Mouse (Mus musculus): ENCODE data around the gene Adamtsl1.

Adamtsl1 gene

DNA sequence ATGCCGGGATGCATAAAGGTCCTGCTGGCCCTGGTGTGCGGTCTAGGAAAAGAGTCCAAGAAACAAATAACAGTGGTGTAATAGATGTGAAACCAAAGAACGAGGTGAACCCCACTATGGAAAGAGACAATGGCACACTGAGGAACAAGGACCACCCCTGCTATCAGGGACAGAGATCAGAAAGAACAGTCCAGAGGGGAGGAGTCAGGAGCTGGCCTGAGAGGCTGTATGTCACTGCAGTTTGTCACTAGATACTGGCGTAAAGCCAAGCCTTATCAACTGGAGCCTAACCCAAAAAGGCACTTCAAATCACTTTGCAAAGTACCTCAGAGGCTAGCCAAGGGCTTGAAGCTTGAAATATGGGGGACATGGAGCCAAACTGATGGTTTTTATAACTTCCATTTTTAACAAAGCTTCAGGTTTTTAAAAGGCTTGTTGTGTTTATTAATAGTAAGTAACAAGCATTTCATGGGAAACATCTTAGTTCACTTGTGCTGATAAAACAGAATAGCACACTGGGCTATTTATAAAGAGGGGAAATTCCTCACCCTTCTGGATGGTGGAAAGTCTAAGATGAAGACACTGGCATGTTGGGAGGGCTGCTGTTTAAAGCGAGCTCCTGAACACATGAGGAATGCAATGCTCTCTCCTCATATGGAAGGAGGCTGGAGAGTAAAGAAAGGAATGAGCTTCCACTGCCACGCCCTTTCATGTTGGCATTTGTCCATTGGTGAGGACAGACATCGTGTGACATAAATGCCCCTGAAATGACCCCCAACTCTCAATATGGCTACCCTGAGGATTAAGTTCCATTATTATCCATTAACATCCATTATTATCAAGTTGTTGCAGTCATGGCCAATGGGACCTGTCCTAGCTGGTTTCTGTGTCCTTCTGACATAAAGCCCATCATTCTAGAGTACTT, 797.1 kb downstream of the Adamtsl1 start:
- no peak for DNase-seq (ENCODE audit: low read depth, low spot score)

DNA sequence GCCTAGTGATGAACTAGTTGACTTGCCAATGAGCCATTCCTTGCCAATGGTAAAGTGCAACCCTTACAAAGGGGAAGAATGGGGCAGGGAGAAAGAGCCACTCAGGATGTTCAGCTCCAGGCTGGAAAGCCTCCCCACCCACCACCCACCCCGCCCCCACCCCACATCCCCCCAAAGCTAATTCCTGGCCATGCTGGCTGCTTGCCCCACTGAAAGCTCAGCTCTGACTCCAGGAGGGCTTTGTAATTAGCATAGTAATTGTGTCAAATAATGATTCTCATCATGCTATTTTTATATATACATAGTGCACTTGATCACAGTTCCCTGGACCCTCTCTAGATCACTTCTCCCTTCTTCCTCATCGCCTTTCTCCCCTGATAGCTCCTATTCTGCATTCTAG, 798.4 kb downstream of the Adamtsl1 start:
- DNase-seq (ENCODE audit: low read depth, low spot score), result no peak

DNA sequence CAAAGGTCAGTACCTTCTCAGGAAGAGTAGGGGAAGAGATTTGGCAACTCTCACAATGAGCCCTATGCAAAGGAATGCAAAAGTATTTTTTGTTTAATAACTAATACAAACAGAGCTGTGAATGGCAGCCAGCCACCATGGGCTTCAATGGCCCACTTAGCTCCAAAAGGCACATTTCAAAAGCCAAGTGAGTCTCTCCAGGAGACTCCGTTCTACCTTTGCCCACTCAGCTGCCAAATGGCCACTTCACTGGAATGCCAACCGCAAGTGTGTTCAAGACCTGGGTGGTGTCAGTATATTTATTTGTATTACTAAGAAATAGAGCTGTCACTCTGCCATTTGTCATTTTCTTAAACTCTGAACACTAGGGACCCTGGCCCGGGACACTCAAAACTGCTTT, 800.5 kb downstream of the Adamtsl1 start:
- no peak for DNase-seq (ENCODE audit: low read depth, low spot score)

DNA sequence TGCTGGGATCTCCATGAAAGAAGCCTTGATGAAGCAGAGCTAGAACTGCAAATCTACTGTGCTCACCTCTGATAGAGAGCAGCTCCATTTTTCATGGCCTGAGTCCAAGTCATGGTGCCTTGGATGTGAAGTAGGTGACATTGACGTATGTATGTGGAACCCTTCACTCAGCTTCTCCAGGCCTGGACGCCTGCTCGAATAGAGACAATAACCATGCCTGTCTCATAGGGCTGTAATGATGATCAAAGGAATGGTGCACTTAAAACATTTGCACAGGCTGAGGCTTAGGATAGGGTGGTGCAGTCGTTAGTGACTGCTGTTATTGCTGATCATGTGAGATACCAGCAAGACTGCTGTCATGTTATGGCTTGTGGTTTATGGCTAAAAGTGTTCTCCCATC, 801.1 kb downstream of the Adamtsl1 start:
- DNase-seq (ENCODE audit: low read depth, low spot score), result no peak

DNA sequence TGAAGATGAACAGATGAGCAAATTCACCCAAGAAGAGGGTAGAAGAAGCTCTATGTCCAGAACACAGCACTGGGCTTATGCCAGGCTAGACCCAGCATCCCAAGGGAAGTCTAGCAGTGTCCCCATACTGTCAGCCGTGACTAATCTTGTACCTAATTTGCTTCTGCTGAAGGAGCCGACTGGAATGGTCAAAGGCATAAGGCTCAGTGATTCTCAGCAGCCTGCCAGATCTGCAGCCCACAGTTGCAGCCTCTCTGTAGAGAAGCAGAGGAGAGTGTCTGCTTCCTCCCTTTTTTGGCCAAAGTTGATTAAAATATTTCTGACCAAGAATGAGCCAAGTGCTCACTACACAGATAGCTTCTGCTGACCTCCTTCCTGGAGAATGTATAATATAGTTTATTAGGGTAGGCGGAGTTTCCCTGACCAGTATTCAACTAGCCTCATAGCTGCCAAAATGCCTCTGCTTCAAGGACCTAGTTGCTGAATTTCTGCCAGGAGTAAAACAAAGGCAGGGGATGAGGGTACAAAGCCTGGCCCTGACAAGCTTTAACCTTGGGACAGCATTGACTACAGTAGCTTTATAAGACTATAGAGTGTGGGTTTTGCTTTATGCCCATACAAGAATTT, 804.1 kb downstream of the Adamtsl1 start:
- no peak for DNase-seq (ENCODE audit: low read depth, low spot score)

DNA sequence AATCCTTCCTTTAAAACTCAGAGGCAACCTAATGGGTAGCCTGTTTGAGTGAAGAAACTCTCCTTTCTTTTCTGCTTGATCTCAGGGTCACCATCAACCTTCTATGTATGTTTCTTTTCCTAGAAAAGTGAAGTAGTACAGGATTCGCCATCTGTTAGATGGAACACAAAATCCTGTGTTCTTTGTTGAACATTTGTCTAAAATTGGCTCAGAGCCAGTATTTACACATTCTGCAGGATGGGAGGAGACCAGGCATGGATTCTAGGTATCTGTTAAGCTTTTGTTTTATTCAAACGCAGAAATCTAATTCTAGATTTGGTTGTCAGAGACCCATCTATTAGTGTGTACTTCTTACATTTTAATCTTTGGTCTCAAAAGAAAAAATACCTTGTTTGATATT, 811.4 kb downstream of the Adamtsl1 start:
- DNase-seq (ENCODE audit: low read depth, low spot score), result no peak

DNA sequence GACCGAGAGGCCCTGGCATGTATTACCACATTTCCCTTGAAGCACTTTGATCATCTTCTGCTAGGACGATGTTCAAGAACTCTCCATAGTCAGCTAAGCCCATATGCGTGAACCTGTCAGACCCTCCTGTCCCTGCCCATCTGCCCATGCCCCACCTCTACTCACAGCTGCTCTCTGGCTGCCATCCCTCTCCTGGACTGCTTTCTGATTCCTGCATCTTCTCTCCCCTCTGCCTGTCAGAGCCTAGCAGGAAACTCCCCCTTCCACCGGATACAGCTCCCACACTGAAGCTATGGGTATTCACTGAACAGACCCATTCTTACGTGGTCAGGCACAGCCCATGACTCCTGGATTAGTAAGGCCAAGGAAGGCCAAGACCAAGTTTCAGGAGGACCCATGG, 812.0 kb downstream of the Adamtsl1 start:
- DNase-seq (ENCODE audit: low read depth, low spot score), result no peak

DNA sequence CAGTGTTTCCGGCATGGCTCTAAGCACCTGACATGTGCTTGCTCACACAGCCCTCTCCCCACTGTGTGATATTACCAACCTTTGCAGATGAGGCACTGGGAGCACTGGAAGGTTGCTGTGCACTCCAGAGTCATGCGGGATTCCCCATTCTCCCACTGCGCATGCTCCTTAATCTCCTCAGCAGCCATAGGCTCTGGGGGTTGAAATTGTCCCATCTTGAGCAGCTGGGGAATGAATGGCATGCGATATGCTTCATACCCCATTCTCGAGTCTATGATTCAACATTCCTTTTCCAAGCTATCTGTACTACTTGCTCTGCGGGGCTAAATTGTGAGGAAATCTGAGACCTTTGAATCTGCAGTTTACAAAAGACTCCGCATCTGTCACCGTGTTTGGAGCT, 812.7 kb downstream of the Adamtsl1 start:
- no peak for DNase-seq (ENCODE audit: low read depth, low spot score)

DNA sequence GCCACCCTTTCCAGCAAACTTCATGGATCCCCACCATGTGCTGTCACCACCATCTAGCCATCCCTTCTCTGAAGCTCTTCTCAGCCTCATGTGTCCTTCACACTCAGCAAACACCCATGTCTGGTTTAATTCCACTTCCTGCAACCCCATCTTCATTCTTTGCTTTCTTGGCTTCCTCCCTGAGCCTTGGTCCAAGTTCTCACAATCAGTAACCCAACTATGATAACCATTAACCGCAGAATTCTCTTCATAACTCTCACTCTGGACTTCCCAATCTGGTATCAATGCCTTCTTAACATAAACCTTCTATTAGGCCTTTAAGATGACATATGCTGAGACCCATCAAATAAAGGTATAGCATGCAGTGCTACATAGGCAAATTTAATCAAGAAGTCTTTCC, 815.5 kb downstream of the Adamtsl1 start:
- no peak for DNase-seq (ENCODE audit: low read depth, low spot score)

DNA sequence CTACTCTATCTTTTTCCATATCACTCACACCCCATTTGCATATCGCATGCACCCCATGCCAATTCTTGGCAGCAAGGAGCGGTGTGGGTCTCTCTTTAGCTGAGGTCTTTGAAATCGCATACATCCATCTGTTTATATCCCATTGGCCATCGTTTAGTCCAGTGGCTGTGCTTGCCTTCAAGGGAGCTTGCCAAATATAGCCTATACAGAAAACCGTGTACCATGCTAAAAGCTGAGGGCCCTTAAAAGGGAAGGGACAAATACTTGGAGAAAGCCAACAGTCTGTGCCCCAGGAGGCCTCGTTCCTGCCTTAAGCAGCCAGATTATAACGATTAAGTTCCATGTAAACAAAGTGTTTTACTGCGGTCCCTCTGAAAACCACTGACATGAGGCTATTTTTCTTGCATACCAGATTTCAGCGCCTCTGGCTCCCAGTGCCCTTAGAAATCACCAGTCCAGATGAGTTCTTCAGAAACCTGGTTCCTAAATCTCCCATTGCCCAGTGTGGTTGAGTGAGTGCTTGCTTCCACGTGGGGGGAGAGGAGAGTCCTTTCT, 822.0 kb downstream of the Adamtsl1 start:
- no peak for DNase-seq (ENCODE audit: low read depth, low spot score)

DNA sequence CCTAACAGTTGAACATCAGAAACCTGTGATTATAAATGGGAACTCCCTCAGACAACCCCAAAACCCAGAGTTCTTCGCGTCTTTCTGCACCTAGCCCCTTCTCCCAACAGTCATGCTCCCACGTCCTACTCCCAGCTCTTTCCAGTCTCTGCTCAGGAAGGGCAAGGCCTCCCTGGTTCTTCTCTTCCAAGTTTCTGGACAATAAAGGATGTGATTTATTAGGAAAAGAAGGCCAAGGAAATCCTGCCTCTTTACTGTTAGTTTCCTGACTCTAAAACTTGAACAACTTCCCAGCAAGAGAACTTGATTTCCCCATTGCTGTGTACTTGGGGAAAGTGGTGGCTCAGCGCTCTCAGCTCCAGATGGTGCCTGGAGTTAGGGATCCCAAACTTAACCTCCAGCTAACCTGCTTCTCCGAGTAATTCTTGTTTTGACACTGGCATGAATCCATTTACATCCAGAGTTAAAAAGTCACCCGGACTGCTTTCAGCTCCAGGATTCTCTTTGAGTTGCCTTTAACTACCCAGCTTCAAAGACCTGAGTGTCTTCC, 823.3 kb downstream of the Adamtsl1 start:
- DNase-seq (ENCODE audit: low read depth, low spot score), result no peak

DNA sequence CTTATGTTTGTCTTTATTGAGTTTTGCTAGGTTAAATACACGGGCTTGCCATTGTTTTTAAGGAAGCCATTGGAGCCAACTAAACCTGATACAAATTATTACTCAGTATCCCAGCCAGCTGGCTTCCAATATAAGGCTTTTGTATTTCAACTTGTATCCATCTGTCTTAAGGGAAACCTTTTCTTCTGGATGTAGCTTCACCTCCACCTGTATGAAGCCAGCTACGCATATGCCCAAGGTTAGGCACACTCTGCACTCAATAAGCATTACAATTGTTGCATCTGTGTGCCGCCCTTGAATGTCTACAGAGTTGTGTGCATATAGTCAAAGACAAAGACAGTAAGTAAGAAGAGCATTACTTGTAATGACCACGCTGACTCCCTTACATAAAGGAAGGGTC, 835.4 kb downstream of the Adamtsl1 start:
- no peak for DNase-seq (ENCODE audit: low read depth, low spot score)

DNA sequence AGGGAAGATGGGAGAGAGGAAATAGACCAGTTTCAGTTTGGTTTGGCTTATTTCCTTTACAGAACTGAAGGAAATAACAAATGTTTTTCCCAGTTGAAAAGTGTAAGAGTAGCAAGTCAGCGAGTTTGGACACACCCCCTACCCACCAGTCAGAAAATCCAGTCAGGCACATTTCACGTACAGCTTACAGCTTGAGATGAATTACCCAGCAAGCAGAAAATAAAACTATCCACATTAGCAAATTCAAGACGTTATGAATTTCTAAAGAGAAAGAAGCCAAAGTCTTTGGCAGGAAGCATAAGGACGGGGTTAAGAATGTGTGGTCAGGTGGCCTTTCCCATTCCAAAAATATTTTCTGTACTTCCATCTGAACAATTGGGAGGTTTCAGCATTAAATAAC, 838.1 kb downstream of the Adamtsl1 start:
- DNase-seq (ENCODE audit: low read depth, low spot score), result no peak

DNA sequence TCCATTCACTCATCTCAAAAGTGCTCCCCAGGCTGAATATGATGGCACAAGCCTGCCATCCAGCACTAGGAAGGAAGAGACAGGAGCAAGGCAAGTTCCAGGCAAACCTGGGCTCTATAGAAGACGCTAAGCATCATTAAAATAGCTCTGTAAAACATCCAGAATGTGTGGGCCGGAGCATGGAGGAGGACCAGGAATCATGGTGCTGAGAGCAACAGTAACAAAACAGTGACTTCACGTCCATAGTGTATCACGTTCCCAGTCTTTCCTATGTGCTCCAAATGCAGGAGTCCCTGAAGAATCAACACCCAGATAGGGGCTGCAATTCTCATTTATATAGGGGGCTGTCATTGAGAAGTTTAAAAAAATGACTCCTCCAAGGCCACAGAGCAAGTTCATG, 839.6 kb downstream of the Adamtsl1 start:
- DNase-seq (ENCODE audit: low read depth, low spot score), result no peak

DNA sequence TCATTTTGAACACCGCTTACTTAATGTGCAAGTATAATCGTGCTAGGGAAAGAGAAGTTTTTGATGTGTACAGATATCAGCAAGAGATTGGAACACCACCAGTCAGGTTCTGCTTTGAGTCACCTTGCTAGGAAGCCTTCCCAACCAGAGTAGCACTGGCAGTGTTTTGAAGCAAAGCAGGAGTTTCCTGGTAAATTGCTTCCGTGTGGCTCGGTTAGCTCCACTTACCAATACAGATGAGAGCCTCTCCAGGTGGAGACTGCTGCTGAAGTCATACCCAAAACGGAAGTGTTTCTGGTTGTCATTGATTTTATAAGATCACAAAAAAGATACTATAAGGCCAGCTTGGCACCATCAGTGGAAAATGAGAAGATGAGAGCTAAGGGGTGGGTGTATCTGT, 845.4 kb downstream of the Adamtsl1 start:
- no peak for DNase-seq (ENCODE audit: low read depth, low spot score)

DNA sequence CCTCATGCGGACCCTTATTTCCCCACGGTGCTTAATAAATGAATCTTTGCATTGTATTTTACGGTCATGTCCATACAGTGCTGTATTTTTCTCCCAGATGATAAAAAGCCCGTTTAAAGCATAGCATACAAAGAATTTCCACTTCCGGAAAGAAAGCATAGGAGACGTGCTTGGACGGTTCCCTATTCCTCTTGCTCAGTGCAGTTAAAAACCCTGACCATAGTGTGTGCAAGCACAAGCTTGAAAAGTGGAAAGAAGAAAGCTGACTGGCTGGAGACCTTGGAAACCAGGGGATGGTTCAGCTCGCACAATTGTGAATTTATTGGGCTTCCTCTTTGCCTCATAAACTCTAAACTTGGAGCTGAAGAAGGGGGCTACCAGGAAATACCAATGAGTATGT, 855.1 kb downstream of the Adamtsl1 start:
- no peak for DNase-seq (ENCODE audit: low read depth, low spot score)

DNA sequence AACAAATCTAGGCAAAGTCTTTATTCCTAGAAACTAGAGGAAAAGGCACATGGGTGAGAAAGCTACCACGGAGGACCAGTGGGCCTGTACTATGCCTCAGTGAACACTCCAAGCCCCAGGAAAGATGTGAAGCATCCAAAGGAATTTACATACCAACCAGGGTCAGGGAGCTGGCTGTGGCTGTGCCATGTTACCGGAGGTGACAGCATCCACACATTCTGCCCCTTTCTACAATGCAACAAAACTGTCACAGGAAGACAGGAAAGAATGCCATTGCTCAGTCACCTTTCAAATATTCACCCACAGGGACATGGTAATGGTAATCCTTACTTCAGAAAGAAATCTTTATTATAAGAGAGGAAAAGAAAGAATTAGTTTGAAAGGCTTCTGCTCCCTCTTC, 859.2 kb downstream of the Adamtsl1 start:
- no peak for DNase-seq (ENCODE audit: low read depth, low spot score)

DNA sequence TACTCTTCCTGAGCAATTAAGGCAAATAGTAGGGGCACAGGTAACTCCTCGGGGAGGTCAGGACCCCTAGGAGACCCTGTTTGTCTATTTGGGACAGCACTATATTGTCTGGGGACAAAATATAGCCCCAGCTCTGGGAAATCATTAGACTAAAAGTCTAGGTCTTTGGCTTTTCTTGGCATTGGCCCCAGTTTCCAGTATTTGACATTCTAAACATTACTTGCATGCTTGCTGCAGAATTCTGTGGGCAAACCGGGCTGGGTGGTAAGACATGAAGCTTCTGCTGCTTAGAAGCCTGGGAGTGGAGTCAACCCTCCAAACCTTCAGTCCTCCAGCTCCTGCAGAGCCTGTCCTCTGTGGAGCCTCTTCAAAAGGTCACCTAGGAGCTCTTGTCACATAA, 869.2 kb downstream of the Adamtsl1 start:
- no peak for DNase-seq (ENCODE audit: low read depth, low spot score)

DNA sequence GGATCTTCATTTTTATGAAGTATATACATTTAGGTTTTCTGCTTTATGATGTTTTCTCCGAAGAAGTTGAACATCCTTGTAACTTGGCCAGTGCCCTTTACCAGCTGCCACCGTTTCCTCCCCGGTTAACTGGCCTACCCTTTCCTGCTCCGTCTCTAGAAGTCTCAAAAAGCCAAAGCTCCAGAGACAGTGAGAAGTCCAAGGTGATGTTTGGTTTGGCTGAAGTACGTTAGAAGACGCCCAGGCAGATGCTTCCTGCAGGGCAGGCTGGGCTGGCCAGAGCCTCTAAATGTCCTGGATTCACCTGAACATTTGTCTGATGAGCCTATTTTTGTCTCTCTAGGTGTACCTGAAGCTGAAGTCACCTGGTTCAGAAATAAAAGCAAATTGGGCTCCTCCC, 871.1 kb downstream of the Adamtsl1 start:
- no peak for DNase-seq (ENCODE audit: low read depth, low spot score)

DNA sequence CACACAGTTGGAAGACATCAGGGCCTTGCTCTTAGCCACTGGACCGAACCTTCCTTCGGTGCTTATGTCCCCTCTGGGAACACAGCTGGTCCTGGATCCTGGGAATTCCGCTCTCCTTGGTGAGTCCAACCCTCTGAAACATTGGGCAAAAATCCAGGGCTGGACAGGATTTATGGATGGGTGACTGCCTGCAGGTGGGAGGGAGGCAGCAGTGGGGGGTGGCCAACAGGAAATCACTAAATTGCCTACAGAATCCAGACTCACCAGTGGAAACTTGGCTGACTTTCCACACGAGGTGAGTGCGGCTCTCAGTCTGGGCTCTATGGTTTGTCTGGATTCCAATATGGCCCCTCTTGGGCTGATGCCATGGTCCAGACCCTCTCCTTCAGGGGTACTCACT, 874.5 kb downstream of the Adamtsl1 start:
- DNase-seq (ENCODE audit: low read depth, low spot score), result no peak

DNA sequence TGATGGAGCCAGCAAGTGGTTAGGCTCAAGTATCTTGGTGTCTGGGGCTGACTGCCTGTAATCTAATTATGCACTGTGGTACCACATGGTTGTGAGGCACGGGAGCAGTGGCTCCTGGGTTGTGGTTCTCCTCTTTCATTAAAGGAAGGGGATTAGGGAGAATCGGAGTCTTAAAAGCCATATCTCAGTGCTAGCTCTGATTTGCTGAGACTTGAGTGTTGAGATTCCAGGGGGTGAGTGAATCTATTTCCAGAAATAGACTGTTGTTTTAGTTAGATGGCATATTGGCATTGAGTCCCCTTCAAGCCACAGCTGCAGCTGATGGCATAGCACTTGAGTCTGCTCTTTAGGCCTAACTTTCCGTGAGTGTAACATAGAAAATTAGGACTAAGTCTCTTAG, 877.2 kb downstream of the Adamtsl1 start:
- no peak for DNase-seq (ENCODE audit: low read depth, low spot score)

DNA sequence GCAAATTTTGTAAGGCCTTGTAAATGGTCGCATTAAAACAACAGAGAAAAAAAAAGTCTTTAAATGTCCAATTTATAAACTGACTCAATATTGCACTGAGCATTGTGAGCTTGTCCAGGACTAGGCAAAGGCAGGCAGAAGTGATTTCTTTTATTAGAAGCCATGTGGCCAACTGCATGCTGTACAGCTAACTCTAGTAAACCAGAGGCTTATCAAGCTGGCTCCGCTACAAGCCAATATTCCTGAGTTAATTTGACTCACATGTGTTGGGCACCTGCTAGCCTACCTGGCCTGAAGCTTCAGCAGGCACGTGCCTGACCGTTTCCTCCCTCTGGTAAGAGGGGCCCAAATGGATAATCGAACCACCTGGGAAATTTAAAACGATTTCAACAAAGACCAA, 881.7 kb downstream of the Adamtsl1 start:
- no peak for DNase-seq (ENCODE audit: low read depth, low spot score)
